Mouse (Mus musculus): Measurements from ENCODE around the gene Iars2.

DNA sequence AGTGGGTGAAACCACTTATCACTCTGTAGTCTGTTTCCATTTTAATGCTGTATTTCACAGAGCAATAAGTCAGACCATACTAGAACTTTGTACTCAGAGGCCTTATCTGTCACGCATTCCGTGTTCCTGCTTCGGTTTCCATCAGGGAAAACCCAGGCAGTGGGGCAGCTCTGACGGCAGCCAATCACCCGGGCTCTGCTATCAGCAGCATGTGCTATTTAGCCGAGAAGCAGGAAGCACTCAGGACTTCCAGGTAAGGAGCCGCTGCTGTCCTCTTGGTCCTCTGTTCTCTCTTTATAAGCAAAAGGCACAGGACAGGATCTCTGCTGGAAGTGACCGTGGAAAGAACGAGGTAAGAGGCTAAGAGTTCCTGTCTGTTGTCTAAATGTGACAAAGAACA is 17.2 kb downstream of the Iars2 start:
- TF ChIP-seq CTCF (IDR thresholded peaks at IDR 0.05; ENCODE audit: extremely low read depth, insufficient read depth, insufficient read length, insufficient replicate concordance) (no peak), POLR2A (IDR thresholded peaks at IDR 0.05; ENCODE audit: low read depth, low read length) (no peak)
